Mouse (Mus musculus): ENCODE measurements around the gene Skil. TPM values are rescaled to one million over a fixed set of nuclear protein-coding genes. Genes with fewer than 3 reads are reported as not detected.

Skil gene
- polyA plus RNA-seq (2015; fragmentation: Nextera tagmentation; extraction: Ambion mirVana), result 28.6 and 30.7 TPM in 2 replicates

DNA sequence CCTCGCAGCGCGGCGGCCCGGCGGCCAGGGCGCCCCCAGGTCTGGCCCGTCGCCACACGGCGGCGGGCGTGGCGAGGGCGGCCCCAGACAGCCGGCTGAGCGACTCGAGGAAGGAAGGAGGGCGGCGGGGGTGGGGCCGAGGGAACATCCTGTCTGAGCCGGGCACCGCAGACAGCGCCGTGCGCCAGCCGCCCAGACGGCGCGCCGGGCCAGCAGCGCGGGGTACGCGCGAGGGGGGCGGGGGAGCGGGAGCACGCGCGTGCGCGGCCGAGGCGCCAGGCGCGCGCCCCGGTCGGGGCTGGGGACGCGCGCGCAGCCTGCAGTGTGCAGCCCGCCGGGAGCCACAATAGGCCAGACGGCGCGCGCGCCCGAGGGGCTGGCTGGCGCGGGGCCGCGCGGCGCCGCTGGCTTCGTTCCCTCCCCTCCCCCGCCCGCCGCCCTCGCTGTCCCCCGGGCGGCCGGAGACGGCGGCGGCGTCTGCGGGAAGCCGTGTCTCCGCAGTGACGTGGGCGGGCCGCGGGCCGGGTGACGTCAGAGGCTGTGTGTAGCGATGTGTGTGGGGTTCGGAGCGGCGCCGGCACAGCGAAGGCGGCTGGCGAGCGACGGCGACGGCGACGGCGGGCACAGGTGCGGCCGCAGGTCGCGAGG is at the start of gene Skil:
TSS of gene Skil (plus strand) at position 528 of the 648 bp plus-strand sequence.
- peak within 1 kb of the TSS; percentile 92 for H3K9ac ChIP-seq (replicated peaks)
- no peaks in the 10 kb centered on the region for H3K9me3 ChIP-seq
- H3K27me3 ChIP-seq, result no peaks in the 10 kb centered on the region
- no peaks in the 10 kb centered on the region for H3K36me3 ChIP-seq
- peak within 1 kb of the TSS; percentile 81 for H3K4me2 ChIP-seq (replicated peaks)
- H3K4me3 ChIP-seq, result peak within 1 kb of the TSS; percentile 96
- peak within 1 kb of the TSS; percentile 99 for H3K27ac ChIP-seq (replicated peaks)
- H3K4me1 ChIP-seq, result peaks cover 42% of the 10 kb centered on the region
- ATAC-seq (replicated peaks), result peak; percentile 96
- WGBS, result 1% methylated on average over 73 of the region's 109 CpGs

DNA sequence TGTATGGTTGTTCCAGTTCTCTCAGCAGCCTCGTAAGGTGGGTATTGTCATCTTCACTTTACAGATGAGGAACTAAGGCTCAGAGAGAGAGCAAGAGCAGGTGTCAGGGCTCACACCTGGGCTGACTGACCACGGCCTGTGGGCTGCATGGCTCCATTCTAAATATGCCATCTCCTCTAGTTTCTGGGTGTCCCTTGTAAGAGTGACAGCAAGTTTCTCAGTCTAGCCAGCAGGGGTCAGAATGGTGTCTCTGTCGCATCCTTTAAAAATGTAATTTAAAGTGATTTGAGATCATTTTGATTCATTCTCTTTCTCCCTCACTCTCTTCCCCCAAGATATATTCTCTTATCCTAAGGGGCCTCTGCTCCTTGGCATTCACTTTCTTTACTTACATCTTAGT is 47.6 kb upstream of the Skil start:
- Histone ChIP-seq H3K4me1 (no peaks in the 10 kb centered on the region), H3K27me3 (no peaks in the 10 kb centered on the region), H3K4me3 (no peak overlapping the region), H3K9me3 (no peaks in the 10 kb centered on the region), H3K36me3 (no peaks in the 10 kb centered on the region), H3K4me2 (replicated peaks) (no peak overlapping the region), H3K9ac (replicated peaks) (no peak overlapping the region), H3K27ac (replicated peaks) (no peak overlapping the region)
- ATAC-seq (replicated peaks), result no peak
- WGBS, result 77% methylated on average over 3 of the region's 3 CpGs

DNA sequence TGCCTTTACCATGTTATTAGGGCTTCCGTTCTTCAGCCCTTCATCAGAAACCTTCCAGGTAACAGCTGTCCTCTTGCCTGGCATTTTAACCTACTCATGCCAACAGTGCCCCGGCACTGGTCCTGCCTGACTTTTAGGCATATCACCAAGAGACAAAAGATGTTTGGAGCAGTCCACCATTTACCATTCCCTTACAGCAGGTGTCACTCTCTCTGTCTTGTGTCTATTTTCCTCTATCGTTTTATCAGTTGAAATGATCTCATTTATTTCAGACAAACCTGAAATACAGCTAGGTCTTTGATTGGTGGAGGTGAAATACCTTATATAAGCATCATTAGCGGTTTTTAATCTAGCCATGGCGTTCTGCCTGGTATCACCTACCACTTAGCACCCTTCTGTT is 45.8 kb upstream of the Skil start:
- no peaks in the 10 kb centered on the region for H3K36me3 ChIP-seq
- WGBS, result 89% methylated on average over 5 of the region's 5 CpGs
- no peak overlapping the region for H3K4me2 ChIP-seq (replicated peaks)
- no peak overlapping the region for H3K9ac ChIP-seq (replicated peaks)
- no peaks in the 10 kb centered on the region for H3K9me3 ChIP-seq
- H3K4me3 ChIP-seq, result no peak overlapping the region
- no peak for ATAC-seq (replicated peaks)
- H3K27me3 ChIP-seq, result no peaks in the 10 kb centered on the region
- H3K4me1 ChIP-seq, result no peaks in the 10 kb centered on the region
- no peak overlapping the region for H3K27ac ChIP-seq (replicated peaks)

DNA sequence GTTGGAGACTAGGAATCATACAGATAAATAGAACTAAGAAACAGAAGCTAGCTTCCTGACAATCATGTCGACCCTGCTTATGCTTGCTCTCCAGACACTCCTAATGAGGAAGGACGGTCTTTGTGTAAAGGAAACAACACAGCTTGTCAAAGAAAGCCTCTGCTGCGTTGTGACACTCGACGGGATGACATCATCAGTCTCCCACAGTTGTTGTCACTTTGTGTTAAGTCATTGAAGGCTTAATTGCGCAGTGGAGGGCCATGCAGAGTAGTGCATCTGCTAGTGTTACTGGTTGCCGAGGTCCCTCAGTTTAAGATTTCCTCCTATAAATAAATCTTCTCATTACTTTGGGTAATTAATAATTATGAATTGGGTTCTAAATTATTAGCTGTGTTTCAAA is 44.5 kb upstream of the Skil start:
- H3K9me3 ChIP-seq, result no peaks in the 10 kb centered on the region
- H3K9ac ChIP-seq (replicated peaks), result no peak overlapping the region
- no peaks in the 10 kb centered on the region for H3K4me1 ChIP-seq
- H3K27ac ChIP-seq (replicated peaks), result no peak overlapping the region
- no peaks in the 10 kb centered on the region for H3K27me3 ChIP-seq
- no peaks in the 10 kb centered on the region for H3K36me3 ChIP-seq
- ATAC-seq (replicated peaks), result no peak
- H3K4me2 ChIP-seq (replicated peaks), result no peak overlapping the region
- 20% methylated on average over 7 of the region's 7 CpGs for WGBS
- no peak overlapping the region for H3K4me3 ChIP-seq

DNA sequence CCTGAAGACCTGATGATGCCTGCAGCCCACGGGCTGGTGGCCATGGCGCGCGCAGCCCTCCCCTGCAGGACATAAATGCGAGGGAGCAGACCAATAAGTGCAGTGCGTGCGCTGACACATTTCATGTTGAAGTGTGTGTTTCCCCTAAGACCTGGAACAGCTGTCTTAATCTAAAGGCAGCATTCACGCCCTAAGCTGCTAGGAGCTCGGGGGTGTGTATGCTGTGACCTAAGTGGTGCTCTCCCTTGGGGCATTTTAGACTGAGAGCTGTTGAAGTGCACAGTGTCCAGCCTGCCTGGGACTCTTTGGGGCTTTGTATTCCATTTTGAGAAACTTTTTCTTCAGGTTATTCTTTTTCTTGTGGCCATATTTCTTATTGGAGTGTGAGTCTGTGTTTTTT is 43.1 kb upstream of the Skil start:
- Histone ChIP-seq H3K4me3 (no peak overlapping the region), H3K9ac (replicated peaks) (no peak overlapping the region), H3K27ac (replicated peaks) (no peak overlapping the region), H3K9me3 (no peaks in the 10 kb centered on the region), H3K4me1 (peaks cover 5% of the 10 kb centered on the region), H3K4me2 (replicated peaks) (no peak overlapping the region), H3K27me3 (no peaks in the 10 kb centered on the region), H3K36me3 (no peaks in the 10 kb centered on the region)
- WGBS, result 79% methylated on average over 9 of the region's 9 CpGs
- no peak for ATAC-seq (replicated peaks)

DNA sequence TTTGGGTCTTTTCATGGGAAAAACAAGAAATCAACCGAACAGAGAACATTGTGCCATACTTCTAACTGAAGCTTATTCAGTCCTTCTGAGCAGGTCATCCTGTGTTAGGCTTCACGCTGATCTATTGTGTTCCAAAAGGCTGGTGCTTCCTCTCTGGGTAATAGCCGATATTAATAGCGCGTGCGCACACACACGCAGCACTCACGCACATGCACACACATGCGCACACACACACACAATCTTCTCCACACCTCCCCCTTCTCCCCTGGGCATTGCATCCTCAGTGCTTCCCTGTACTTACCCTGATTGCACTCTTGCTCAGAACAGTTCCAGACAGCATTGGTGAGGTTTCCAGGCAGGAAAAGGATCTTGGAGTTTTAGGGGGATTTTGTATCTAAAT is 41.7 kb upstream of the Skil start:
- Histone ChIP-seq H3K27ac (replicated peaks) (no peak overlapping the region), H3K4me1 (peaks cover 9% of the 10 kb centered on the region), H3K27me3 (no peaks in the 10 kb centered on the region), H3K36me3 (no peaks in the 10 kb centered on the region), H3K4me2 (replicated peaks) (no peak overlapping the region), H3K9ac (replicated peaks) (no peak overlapping the region), H3K9me3 (no peaks in the 10 kb centered on the region), H3K4me3 (no peak overlapping the region)
- WGBS, result 91% methylated on average over 9 of the region's 9 CpGs
- no peak for ATAC-seq (replicated peaks)

DNA sequence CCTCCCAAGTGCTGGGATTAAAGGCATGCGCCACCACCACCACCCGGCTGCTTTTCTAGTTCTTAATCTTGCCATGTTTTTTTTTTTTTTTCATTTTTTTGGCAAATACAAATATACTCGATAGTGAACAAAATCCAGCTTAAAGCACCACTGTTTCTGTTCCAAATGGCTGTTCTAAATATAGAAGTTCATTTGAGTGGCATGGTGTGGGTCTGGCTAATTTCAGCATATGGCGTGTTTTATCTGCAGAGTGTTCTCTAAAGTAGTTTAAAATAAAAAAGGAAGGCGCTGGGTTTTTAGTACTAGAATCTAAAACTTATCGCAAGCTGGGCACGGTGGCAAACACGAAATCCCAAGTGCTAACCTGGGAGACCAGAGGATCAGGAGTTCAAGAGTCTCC is 40.0 kb upstream of the Skil start:
- peaks cover 9% of the 10 kb centered on the region for H3K4me1 ChIP-seq
- H3K9me3 ChIP-seq, result no peaks in the 10 kb centered on the region
- H3K4me2 ChIP-seq (replicated peaks), result no peak overlapping the region
- no peak overlapping the region for H3K27ac ChIP-seq (replicated peaks)
- no peaks in the 10 kb centered on the region for H3K36me3 ChIP-seq
- 90% methylated on average over 8 of the region's 8 CpGs for WGBS
- H3K4me3 ChIP-seq, result no peak overlapping the region
- no peak for ATAC-seq (replicated peaks)
- no peaks in the 10 kb centered on the region for H3K27me3 ChIP-seq
- no peak overlapping the region for H3K9ac ChIP-seq (replicated peaks)

DNA sequence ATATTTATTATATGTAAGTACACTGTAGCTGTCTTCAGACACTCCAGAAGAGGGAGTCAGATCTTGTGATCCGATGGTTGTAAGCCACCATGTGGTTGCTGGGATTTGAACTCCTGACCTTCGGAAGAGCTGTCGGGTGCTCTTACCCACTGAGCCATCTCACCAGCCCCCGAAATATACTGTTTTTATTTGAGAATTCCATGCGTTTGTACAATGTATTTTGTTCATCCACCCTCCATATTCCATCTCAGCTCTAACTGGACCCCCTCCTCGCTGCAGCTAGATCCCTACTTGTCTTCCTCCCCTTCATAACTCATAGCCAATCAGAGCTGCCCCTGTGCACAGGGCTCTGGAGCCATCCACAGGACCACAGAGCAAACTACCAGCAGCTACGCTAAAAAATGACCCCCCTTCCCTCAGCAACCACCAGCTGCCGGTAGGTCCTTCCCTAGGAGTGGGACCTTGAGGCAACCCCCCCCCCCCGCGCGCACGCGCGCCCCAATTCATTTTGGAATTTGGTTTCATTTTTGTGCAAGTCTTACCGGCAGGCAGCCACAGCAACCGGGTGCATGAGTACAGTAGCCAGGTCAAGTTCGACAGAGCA is 38.7 kb upstream of the Skil start:
- Histone ChIP-seq H3K4me3 (peak overlapping the region; percentile 34), H3K36me3 (no peaks in the 10 kb centered on the region), H3K9ac (replicated peaks) (no peak overlapping the region), H3K27me3 (no peaks in the 10 kb centered on the region), H3K27ac (replicated peaks) (no peak overlapping the region), H3K4me1 (peaks cover 9% of the 10 kb centered on the region), H3K4me2 (replicated peaks) (peak overlapping the region; percentile 49), H3K9me3 (no peaks in the 10 kb centered on the region)
- 33% methylated on average over 17 of the region's 17 CpGs for WGBS
- peak; percentile 49 for ATAC-seq (replicated peaks)

DNA sequence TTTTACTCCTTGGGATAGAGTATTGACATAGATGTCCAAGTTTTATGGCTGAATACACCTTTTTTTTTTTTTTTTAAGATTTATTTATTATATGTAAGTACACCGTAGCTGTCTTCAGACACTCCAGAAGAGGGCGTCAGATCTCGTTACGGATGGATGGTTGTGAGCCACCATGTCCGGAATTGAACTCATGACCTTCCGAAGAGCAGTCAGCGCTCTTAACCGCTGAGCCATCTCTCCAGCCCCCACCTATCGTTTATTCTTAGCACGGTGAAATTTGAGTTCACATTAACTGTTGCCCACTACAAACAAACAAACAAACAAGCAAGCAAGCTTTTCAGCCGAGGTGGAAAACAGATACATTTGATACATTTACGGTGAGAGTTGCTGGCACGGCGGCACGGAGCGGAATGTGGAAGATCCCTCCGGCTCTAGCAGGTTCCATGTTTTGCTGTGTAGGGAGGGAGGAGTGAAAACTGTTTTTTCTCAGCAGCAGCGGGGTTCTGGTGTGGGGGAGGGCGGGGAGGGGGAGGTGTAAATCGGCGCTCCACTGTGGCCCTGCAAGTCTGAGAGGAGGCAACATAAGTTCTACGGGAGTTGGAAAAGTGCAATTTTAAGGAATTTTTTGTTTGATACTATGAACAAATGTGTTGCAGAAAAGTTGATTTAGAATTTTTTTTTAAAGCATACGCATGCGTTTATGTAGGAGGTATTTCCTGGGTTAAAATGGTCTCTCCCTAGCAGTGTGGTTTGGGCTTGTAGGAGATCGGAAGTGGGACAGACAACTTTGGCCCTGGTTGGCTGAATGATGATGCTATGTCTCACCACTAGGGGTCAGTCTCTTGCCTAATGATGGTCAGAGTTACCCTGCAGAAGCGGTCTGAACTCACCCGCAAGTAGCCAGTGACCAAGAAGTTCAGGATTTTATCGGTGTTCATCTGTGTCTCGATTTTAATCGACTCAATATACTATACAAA is 37.9 kb upstream of the Skil start:
- H3K4me2 ChIP-seq (replicated peaks), result peak overlapping the region; percentile 49
- H3K27me3 ChIP-seq, result no peaks in the 10 kb centered on the region
- H3K9me3 ChIP-seq, result no peaks in the 10 kb centered on the region
- peak overlapping the region; percentile 34 for H3K4me3 ChIP-seq
- no peaks in the 10 kb centered on the region for H3K36me3 ChIP-seq
- peak; percentile 90 for ATAC-seq (replicated peaks)
- peak overlapping the region; percentile 37; the same call in 1 of the 2 replicates for H3K27ac ChIP-seq (replicated peaks)
- H3K4me1 ChIP-seq, result peaks cover 9% of the 10 kb centered on the region
- H3K9ac ChIP-seq (replicated peaks), result no peak overlapping the region; the same call in 1 of the 2 replicates
- WGBS, result 5% methylated on average over 30 of the region's 30 CpGs

DNA sequence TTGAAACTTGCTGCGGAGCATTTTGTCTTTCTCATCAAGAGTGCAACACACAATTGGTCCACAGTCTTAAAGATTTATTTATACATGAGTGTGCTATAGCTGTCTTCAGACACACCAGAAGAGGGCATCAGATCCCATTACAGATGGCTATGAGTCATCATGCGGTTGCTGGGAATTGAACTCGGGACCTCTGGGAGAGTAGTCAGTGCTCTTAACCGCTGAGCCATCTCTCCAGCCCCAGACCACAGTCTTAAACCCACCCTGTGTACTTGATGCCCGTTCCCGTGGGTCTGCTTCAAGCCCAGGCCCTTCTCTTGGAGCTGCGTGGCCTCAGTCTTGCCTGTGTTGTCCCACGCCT is 34.1 kb upstream of the Skil start:
- 90% methylated on average over 8 of the region's 8 CpGs for WGBS
- no peaks in the 10 kb centered on the region for H3K27me3 ChIP-seq
- no peak for ATAC-seq (replicated peaks)
- H3K27ac ChIP-seq (replicated peaks), result no peak overlapping the region
- peaks cover 9% of the 10 kb centered on the region for H3K4me1 ChIP-seq
- H3K4me3 ChIP-seq, result no peak overlapping the region
- H3K4me2 ChIP-seq (replicated peaks), result no peak overlapping the region
- H3K9me3 ChIP-seq, result no peaks in the 10 kb centered on the region
- H3K36me3 ChIP-seq, result no peaks in the 10 kb centered on the region
- no peak overlapping the region for H3K9ac ChIP-seq (replicated peaks)

DNA sequence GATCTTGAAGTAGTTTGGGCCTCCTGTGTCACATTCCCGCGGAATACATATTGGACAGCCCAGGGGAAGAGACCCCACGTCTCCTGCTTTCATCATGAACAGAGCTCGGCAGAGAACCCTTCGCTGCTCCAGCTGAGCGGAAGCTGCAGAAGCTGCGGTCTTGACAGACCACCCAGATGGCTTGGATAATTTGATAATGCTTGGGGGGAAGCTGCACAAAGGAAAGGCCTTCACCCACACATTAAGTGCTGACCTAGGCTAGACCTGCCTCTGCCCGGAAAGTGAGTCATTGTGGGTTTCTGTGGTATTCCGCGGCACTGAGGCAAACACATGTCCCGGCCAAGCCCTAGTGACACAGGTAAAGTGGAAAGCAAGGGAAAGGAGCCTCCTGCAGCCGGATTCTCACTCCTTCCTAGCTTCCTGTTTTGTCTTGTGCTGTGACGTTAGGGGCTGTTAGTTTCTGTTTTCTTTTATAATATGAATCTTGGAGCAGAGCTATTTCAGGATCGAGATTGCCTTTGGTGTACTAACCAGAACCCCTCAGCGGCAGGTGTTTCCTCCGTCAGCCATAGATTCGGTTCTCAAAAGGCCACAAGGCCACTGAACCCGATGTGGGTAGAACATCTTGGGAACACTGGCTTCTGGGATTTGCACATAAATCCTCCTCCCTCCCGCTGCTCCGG is 33.6 kb upstream of the Skil start:
- H3K4me1 ChIP-seq, result peaks cover 8% of the 10 kb centered on the region
- no peak overlapping the region for H3K4me2 ChIP-seq (replicated peaks)
- no peak overlapping the region for H3K27ac ChIP-seq (replicated peaks)
- WGBS, result 77% methylated on average over 20 of the region's 20 CpGs
- no peaks in the 10 kb centered on the region for H3K27me3 ChIP-seq
- H3K9ac ChIP-seq (replicated peaks), result no peak overlapping the region
- no peaks in the 10 kb centered on the region for H3K9me3 ChIP-seq
- H3K4me3 ChIP-seq, result no peak overlapping the region
- ATAC-seq (replicated peaks), result no peak
- no peaks in the 10 kb centered on the region for H3K36me3 ChIP-seq

DNA sequence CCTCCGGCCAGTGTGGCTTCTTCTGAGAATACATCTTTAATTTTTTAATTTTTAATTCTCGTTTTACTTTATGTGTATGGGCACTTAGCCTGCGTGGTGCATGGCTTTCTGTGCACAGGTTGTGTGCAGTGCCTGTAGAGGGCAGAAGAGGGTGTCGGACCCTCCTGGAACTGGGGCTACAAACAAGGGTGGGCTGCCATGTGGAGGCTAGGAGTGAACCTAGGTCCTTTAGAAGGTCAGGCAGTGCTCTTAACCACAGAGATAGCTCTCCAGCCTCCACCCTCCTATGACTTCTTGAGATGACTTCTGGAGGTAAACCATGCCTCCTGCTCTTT is 33.1 kb upstream of the Skil start:
- Histone ChIP-seq H3K4me3 (no peak overlapping the region), H3K36me3 (no peaks in the 10 kb centered on the region), H3K9me3 (no peaks in the 10 kb centered on the region), H3K27me3 (no peaks in the 10 kb centered on the region), H3K27ac (replicated peaks) (no peak overlapping the region), H3K9ac (replicated peaks) (no peak overlapping the region), H3K4me1 (peaks cover 5% of the 10 kb centered on the region), H3K4me2 (replicated peaks) (no peak overlapping the region)
- ATAC-seq (replicated peaks), result no peak
- WGBS, result 79% methylated on average over 4 of the region's 4 CpGs
